Mouse (Mus musculus): Measurements from ENCODE around the gene Hsp90ab1.
A peak's percentile ranks its signal among the peaks of the same experiment; 100 is the strongest.

Gene Hsp90ab1

GRCm38 (mm10) chr17:45536264-45536663, 36.8 kb downstream of the Hsp90ab1 start:
- DNase-seq = no peak

GRCm38 (mm10) chr17:45532896-45533295, 40.2 kb downstream of the Hsp90ab1 start:
- DNase-seq = no peak

GRCm38 (mm10) chr17:45530346-45530782, 42.7 kb downstream of the Hsp90ab1 start:
- DNase-seq = no peak

GRCm38 (mm10) chr17:45526571-45526970, 46.5 kb downstream of the Hsp90ab1 start:
- peak; percentile 69 for DNase-seq

- no peak for DNase-seq
These were observed 48.1 kb downstream of the Hsp90ab1 start for GRCm38 (mm10) chr17:45524961-45525360.

- DNase-seq = no peak
These were observed 49.8 kb downstream of the Hsp90ab1 start, which contains the start of gene Tcte1 for GRCm38 (mm10) chr17:45523263-45523662. Gene Tcte1, plus strand, starts transcription at chr17:45523434.

GRCm38 (mm10) chr17:45520136-45520535, 52.9 kb downstream of the Hsp90ab1 start:
- no peak for DNase-seq

- no peak for DNase-seq
These were observed 54.1 kb downstream of the Hsp90ab1 start for GRCm38 (mm10) chr17:45518766-45519475.

All from kidney, adult 9 months (tissue).